Mouse (Mus musculus) cerebellum, adult 2 months (tissue): ENCODE results near the gene Csrp3.

ENCODE experiments used
- CTCF ChIP-seq: fragments of 200-500 bp; IDR thresholded peaks from 2 replicates; pipeline ENCODE4 v1.5.1; 2011; ENCODE audit warnings: low read depth, mild to moderate bottlenecking, control low read depth, low read length, moderate library complexity, borderline replicate concordance; ENCODE audit not compliant: insufficient read depth
- POLR2A ChIP-seq: fragments of 200-500 bp; IDR thresholded peaks from 2 replicates; pipeline ENCODE4 v1.6.1; 2011; ENCODE audit warnings: low read length, control low read depth, borderline replicate concordance; ENCODE audit not compliant: insufficient read depth

- TF ChIP-seq POLR2A = no peak
- TF ChIP-seq CTCF = no peak
Observed at GRCm38 (mm10) chr7:48881486-48881885, 33.7 kb upstream of the Csrp3 start, which contains the start of gene E2f8.
